Mouse (Mus musculus): Measurements from ENCODE around the gene Macrod2.

GRCm38 (mm10) chr2:141271541-141271940 lies 876.4 kb downstream of the Macrod2 start:
- no peak for TF ChIP-seq MYOG (IDR thresholded peaks at IDR 0.05; ENCODE audit: control insufficient read depth, extremely low read depth, insufficient read length)
- TF ChIP-seq MAX (IDR thresholded peaks at IDR 0.05) = no peak
- TF ChIP-seq CEBPB (IDR thresholded peaks at IDR 0.05; ENCODE audit: low read depth) = peak; percentile 46

Measured in C2C12 (cell line).